Comparison of ENCODE assay signal across 26 mouse cellular contexts in the genomic region with DNA sequence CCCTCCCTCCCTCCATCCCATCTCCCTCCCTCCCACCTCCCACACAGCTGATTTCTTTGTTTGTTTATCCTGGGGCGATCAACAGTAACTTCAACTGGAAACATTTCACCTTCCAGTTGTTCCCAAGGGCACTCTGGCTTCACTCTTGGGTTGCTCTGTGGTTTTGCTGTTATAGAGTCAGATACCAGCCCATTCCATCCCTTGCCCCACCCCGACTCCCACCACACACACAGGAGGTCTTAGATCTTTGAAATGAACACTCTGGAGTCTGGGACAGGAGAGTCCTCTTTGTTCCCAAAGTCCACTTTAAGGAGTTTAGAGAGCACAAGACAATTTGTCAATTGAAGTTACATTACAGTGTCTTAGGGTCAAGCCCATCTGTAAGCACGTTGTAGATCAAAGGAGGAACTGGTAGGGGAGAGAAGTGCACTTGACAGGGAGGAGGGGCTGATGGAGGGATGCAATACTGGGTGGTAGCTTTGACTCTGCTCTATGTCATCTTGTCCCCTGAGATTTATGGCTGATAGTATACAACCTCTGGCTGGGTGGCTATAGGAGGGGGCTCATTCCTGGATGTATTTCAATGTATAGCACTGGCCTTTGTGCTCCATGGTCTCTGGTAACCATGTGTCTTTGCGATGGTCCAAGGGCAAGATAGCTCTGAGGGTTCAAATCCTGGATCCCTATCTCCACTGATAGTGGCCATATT.
DNase-seq lines count a peak whose midpoint lies in the region; ATAC-seq lines count a peak whose summit lies in the region.
"Had no signal": no experiment of that assay in that cellular context is flagged by ENCODE, and none has a peak within 500 bp of the region (broad histone marks: within the 10 kb centered on the region; RNA-seq: fewer than 3 reads in every experiment).

No protein-coding gene starts in this region.

- no peaks in the 10 kb centered on the region for H3K9me3 ChIP-seq in kidney, embryonic 16.5 days (ENCODE audit: low read length)
- H3K9me3 ChIP-seq: embryonic facial prominence, embryonic 12.5 days; forebrain, embryonic 15.5 days; hindbrain, embryonic 13.5 days; limb, embryonic 10.5 days; limb, embryonic 15.5 days; liver, embryonic 13.5 days; midbrain, embryonic 12.5 days had no signal

- intact Hi-C loops in left cerebral cortex, postnatal 25 days (cut with DNase I) = no loop called here

- DNase-seq in embryo, embryonic 10 days (ENCODE audit: low spot score) = peak; percentile 40
- DNase-seq in embryo, embryonic 9.5 days (ENCODE audit: extremely low spot score) = no peak
- DNase-seq in kidney, adult 8-10 months = no peak
- peak; percentile 39 for DNase-seq in ES-CJ7 (ENCODE audit: low read depth, low spot score)
- peak; percentile 20 for DNase-seq in embryo, embryonic 11 days
- no peak for DNase-seq in left cerebral cortex, postnatal 25 days (ENCODE audit: low spot score in 2 of 2)
- DNase-seq: adrenal gland, postnatal 25 days; cerebellum, adult 11-12 months; cerebellum, postnatal 10 days; gastrocnemius, postnatal 25 days; heart, adult 18-20 months; heart, postnatal 4 days; kidney, adult 11 months; layer of hippocampus, postnatal 36 days; liver, embryonic 13.5 days; lung, adult 2 months; thymus, postnatal 14 days had no signal

- H3K27ac ChIP-seq in kidney, embryonic 16.5 days (ENCODE audit: low read length) = no peak overlapping the region
- H3K27ac ChIP-seq: embryonic facial prominence, embryonic 12.5 days; forebrain, embryonic 15.5 days; hindbrain, embryonic 13.5 days; limb, embryonic 10.5 days; limb, embryonic 15.5 days; liver, embryonic 13.5 days; midbrain, embryonic 12.5 days had no signal

- peak; percentile 90 for ATAC-seq in kidney, embryonic 16.5 days (ENCODE audit: low FRiP score, low TSS enrichment)
- ATAC-seq: forebrain, embryonic 15.5 days; Patski had no signal

- no peak overlapping the region for H3K4me2 ChIP-seq in kidney, embryonic 16.5 days (replicated peaks; ENCODE audit: low read depth, low read length)
- H3K4me2 ChIP-seq: embryonic facial prominence, embryonic 12.5 days; forebrain, embryonic 15.5 days; heart, embryonic 11.5 days; hindbrain, embryonic 13.5 days; limb, embryonic 15.5 days; liver, embryonic 13.5 days; midbrain, embryonic 12.5 days had no signal

- H3K27me3 ChIP-seq in kidney, embryonic 16.5 days (ENCODE audit: insufficient read depth, low read length) = no peaks in the 10 kb centered on the region
- H3K27me3 ChIP-seq: embryonic facial prominence, embryonic 12.5 days; forebrain, embryonic 15.5 days; hindbrain, embryonic 13.5 days; limb, embryonic 15.5 days; liver, embryonic 13.5 days; midbrain, embryonic 12.5 days; Patski had no signal

- H3K36me3 ChIP-seq in kidney, embryonic 16.5 days (ENCODE audit: insufficient read depth, low read length) = no peaks in the 10 kb centered on the region
- H3K36me3 ChIP-seq: embryonic facial prominence, embryonic 12.5 days; forebrain, embryonic 15.5 days; hindbrain, embryonic 13.5 days; limb, embryonic 10.5 days; limb, embryonic 15.5 days; liver, embryonic 13.5 days; midbrain, embryonic 12.5 days had no signal

- 12% methylated on average over 4 of the region's 4 CpGs for WGBS in kidney, embryonic 16.5 days

- no peak overlapping the region for H3K4me3 ChIP-seq in kidney, embryonic 16.5 days (ENCODE audit: low read length)
- H3K4me3 ChIP-seq: embryonic facial prominence, embryonic 12.5 days; forebrain, embryonic 15.5 days; hindbrain, embryonic 13.5 days; limb, embryonic 10.5 days; limb, embryonic 15.5 days; liver, embryonic 13.5 days; midbrain, embryonic 12.5 days had no signal

- no peak overlapping the region for H3K9ac ChIP-seq in kidney, embryonic 16.5 days (replicated peaks; ENCODE audit: low read length)
- H3K9ac ChIP-seq: embryonic facial prominence, embryonic 12.5 days; forebrain, embryonic 15.5 days; hindbrain, embryonic 13.5 days; limb, embryonic 15.5 days; liver, embryonic 13.5 days; midbrain, embryonic 12.5 days had no signal

- H3K4me1 ChIP-seq in kidney, embryonic 16.5 days (ENCODE audit: insufficient read depth, low read length) = peaks cover 10% of the 10 kb centered on the region; the same call in 1 of the 2 replicates
- H3K4me1 ChIP-seq: embryonic facial prominence, embryonic 12.5 days; hindbrain, embryonic 13.5 days; limb, embryonic 15.5 days; liver, embryonic 13.5 days; midbrain, embryonic 12.5 days had no signal

Comparison
In these comparisons a context has a peak if more than half of its experiments do, and no peak if none do; other contexts are left out.
1. DNase-seq: peak in embryo, embryonic 10 days (single experiment), ES-CJ7 (single experiment) and embryo, embryonic 11 days (single experiment); none in embryo, embryonic 9.5 days (single experiment), kidney, adult 8-10 months (0 of 2) and left cerebral cortex, postnatal 25 days (0 of 2).